Mouse (Mus musculus) heart, adult 11 months (tissue): ENCODE data around the gene Tbk1.

Source experiments
- DNase-seq: peaks from one replicate; pipeline ENCODE4 v3.0.0; 2022

Tbk1 gene

DNA sequence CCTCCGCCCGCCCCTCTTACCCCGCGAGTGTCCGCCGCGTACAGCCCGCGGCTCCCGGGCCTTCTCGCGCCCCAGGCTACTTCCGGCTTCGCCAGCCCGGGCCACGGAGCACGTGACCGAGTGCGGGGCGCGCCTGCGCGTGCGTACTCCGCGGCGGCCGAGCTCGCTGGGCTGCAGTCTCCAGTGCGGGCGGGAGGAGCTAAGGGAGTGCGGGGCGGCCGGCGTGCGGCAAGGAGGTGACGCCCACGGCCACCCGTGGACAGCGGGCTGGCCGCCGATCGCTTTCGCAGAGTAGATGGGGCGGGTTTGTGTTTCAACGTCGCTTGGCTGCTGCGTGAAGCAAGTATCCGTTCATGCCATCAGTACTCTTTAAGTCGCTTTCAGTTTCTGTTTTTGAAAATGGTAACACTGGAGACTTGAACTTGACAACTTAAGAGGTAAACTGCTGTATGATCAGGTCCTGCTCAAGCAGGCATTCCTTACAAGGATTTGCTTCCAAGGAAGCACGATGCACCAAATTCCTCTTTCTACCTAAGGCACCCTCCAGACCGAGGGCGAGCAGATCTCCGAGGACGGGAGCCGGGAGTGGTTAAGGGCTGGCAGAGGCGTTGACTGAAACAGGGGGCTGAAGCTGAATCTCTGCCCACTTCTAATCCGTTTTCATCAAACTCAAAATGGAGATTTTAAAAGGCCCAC is at the start of gene Tbk1:
Tbk1 (minus strand) TSS at position 113 of the 696 bp plus-strand sequence.
- DNase-seq: peak; percentile 100

DNA sequence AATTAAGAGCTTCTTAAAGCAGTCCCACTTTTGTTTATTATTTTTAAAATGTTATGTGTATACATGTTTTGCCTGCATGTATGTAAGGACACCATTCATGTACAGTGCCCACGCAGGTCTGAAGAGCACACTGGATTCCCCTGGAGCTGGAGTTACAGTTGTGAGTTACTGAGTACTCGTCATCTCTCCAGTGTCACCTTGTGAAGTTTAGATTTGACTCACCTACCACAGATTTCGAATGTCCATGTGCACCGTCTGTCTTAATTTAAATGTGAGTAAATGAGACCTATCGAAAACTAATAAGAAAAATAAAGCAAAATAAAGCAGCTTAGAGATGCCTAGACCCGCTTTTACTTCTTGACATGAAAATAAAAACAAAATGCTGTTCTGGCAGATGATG is 49.7 kb upstream of the Tbk1 start:
- no peak for DNase-seq

- peak; percentile 82 for DNase-seq
Measured at GRCm38 (mm10) chr10:121634159-121634558, 47.6 kb upstream of the Tbk1 start.

DNA sequence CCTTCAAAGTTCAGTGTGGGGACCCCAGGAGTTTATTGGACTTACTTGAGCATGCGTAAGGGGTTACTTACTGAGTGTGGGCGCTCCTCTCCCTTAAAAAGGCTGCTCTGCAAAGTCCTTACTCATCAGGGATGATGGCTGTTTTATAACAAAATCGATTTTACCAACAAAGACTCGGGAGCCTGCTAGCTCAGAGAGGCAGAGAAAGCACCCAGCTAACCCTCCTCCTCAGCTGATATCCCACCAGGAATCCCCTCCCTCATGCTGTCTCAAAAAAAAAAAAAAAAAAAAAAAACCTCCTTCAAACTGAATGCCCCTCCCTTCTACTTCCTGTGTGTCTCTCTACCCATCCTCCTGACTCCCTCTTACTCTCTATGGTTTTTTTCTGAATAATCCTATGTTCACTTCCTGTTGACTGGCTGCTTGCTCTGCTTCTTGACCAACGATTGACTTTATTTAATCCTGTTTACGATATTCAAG is 42.0 kb upstream of the Tbk1 start:
- DNase-seq: no peak

DNA sequence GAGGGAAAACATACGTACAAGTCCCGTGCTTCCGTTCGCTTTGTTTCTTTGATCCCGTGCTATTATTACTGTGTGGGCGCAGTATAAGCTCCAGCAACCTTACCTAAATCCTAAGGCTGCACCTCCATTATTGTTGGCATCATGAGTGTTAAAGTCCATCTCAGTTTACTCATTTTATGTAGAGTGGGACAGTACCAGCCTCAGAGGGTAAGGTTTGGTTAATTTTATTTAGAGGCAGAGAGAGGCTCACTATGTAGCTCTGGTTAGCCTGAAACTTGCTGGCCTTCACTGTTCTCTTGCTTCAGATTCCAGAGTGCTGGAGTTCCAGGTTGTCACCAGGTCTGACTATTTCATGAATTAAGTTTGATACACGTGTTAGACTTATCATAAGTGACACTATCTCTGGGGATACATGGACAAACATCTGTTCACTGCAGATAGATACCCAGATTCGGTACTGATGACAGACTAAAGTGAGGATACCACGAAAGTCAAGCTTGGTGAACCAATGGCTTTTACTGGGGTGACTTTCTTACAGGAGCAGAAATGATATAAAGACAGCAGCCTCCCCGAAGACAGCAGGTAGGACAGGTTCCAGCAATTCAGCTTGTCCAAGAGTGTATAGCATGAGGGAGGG is 40.7 kb upstream of the Tbk1 start:
- DNase-seq: no peak

GRCm38 (mm10) chr10:121626186-121626882 is 39.7 kb upstream of the Tbk1 start, which contains the start of gene Xpot:
TSS of gene Xpot (minus strand) at chr10:121626332.
- DNase-seq: peak; percentile 100

GRCm38 (mm10) chr10:121625407-121626185 is 39.0 kb upstream of the Tbk1 start:
- DNase-seq: no peak

GRCm38 (mm10) chr10:121625006-121625405 is 38.4 kb upstream of the Tbk1 start:
- DNase-seq: no peak

GRCm38 (mm10) chr10:121623670-121624069 is 37.1 kb upstream of the Tbk1 start:
- DNase-seq: peak; percentile 53

- DNase-seq: no peak
Measured at GRCm38 (mm10) chr10:121622431-121622830, 35.8 kb upstream of the Tbk1 start.

GRCm38 (mm10) chr10:121615935-121616334 is 29.3 kb upstream of the Tbk1 start:
- no peak for DNase-seq

GRCm38 (mm10) chr10:121615146-121615870 is 28.7 kb upstream of the Tbk1 start:
- no peak for DNase-seq

DNA sequence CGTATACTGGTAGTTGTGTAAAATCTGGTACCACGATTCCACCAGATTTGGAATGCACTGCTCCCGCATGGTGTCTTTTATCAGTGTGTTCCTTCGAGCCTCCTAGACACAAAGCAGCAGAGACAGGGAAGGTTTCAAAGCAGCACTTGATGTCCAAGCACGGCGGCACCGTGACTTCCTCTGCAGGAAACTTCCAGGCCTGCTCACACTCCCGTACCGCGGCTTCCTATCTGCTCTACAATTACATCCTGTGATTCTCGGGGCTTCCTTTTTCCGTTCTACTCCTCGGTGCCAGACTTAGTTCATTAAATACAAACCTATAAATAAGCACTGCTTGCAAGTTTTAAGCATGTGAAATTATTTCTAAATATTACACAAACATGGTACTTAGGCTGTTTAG is 27.0 kb upstream of the Tbk1 start:
- peak; percentile 97 for DNase-seq

DNA sequence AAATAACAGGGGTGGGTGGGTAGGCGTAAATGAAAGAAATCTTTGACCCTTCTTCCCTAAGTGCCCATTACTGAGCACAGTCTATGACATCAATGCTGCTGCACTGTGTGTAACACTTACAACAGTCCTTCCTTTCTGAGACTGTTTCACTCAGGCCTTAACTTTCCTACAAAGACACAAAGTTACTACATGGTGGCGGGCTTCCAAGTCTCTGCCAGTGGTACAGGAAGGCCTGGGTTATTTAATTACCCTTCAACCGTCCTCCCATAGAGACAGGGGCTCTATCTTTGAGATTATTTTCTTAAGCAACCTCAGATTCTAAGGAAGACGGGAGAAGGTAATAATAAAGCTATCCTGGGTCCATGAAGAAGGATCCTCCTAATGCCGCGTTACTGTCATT is 25.9 kb upstream of the Tbk1 start:
- DNase-seq: no peak

GRCm38 (mm10) chr10:121611587-121611986 is 25.0 kb upstream of the Tbk1 start:
- no peak for DNase-seq

DNA sequence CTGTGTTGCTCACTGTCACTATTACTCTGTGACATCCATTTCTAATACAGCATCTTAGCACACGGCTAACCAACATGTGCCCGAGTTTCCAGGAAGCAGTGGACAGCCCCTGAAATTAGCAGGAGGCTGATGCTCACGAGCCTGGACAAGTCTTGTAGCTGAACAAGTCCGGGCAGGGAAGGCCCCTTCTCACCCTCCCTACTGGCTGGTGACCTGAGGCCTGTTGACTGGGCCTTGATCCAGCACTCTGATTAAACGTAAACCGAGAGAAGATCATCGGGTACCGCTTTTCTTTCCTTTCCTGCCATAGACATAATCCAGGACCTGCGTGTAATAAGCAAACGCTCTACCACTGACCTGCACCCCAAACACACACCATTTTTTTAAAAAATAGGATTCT is 21.6 kb upstream of the Tbk1 start:
- no peak for DNase-seq

- no peak for DNase-seq
Measured at GRCm38 (mm10) chr10:121604632-121605344, 18.2 kb upstream of the Tbk1 start.

GRCm38 (mm10) chr10:121603556-121603955 is 17.0 kb upstream of the Tbk1 start:
- DNase-seq: no peak

- no peak for DNase-seq
Measured at GRCm38 (mm10) chr10:121601272-121601671, 14.7 kb upstream of the Tbk1 start.

- DNase-seq: peak; percentile 96
Measured at GRCm38 (mm10) chr10:121596580-121596979, 10.0 kb upstream of the Tbk1 start.

GRCm38 (mm10) chr10:121591106-121591505 is 4.5 kb upstream of the Tbk1 start:
- DNase-seq: peak; percentile 97
